Mouse (Mus musculus) cerebellum, postnatal 14 days (tissue): ENCODE data around the gene Sdr39u1.

Source experiments
- DNase-seq, 2 experiments: peaks; one replicate each; pipeline ENCODE4 v3.0.0; 2021; ENCODE audit warnings: mixed read lengths in 2 of 2

The Sdr39u1 gene

DNA sequence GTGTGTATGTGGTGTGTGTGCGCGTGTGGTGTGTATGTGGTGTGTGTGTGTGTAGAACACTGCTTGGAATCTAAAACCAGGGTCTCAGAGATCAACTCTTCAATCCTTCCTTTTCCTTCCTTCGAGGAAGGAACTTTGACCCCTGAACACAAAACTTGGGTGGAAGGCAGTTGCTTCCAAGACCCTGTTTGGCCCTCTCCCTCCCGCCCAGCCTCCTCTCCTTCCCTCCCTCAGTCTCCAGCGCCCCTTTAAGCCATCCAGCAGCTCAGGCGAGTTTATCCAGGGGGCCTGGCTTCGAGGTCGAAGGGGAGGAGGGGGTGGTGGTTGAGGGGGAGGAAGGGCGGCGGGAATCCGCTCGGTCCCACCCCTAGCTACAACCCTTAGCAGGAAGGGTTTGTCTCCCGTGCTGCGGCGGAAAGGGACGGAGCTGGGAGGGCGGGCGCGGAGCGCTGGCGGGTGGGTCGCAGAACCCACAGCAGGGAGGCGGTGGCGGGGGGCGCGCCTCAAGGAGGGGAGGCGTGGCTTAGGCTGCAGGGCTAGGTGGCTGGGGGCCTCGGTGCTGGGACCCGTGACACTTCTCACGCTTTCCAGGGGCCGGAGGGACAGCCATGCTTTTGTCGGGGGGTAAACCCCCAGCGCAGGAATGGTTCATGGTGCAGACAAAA, 46.3 kb downstream of the Sdr39u1 start, which contains the start of gene Nynrin:
Gene Nynrin (plus strand): TSS at position 390 of the 665 bp plus-strand sequence.
- DNase-seq: peak; percentile 46 to 54

DNA sequence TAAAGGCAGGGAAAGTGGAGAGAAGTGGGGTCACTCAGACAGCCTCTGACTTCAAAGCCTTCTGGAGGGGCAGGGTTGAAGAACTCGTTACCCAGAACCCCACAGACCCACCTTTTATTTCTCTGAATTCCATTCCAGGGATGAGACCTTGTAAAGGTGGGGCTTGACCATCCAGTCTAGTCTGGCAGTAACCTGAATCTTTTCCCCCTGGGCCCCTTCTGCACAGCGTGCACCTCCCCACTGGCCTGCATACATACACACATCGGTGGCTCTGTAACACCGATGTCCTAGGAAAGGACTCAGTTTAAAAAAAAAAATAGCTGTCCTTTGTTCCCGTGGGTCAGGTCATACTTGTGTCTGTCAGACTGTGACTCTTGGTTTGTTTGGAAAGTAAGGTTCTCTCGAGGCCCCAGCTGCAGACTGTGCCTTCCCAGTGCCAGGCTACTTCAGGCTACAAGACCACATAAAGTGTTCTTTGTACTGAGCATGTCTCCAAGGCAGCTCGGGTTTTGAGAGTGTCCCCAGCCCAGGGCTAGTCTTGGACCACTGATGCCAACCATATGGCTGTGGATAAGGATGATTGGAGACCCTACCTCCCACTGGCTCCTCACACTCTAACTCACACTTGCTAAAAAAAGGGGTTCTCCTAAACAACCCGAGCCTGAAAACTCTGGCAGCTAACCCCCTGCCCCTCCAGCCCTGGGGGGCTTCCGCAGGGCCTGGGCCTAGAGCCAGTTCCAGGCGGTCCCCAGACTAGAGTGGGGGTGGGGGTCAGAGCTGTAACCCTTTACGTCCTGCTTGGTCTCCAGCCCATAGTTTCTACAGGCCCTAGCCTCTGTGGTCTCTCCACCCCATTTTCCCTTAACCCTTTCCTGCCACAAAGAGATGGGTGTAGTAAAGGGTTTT, 47.2 kb downstream of the Sdr39u1 start:
- DNase-seq: peak in 1 of 2 experiments; percentile 29

DNA sequence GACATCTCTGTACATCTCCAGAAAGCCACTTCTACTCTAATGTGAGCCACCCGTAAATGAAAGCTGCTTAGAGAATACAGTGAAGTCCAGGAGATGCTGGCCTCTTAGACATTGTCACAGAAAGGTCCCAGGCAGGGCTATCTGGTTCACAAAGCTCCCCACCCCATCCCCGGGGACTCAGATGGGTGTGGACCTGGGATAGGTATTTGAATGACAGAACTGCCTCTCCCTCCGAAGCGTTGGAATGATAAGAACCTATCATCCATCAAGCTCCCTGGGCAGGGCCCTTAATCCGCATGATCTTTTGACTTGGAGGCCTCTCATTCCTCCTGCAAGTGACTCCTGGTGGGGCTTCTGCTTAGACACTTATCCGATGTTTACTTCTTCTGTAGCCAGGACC, 49.2 kb downstream of the Sdr39u1 start:
- DNase-seq: no peak
